Mouse (Mus musculus): Measurements from ENCODE around the gene Vps33a.

GRCm38 (mm10) chr5:123530056-123530455 is 42.8 kb downstream of the Vps33a start:
- TF ChIP-seq CTCF (IDR thresholded peaks at IDR 0.05; ENCODE audit: low read depth, low read length) = no peak
- no peak for TF ChIP-seq GATA1 (IDR thresholded peaks at IDR 0.05; ENCODE audit: borderline replicate concordance, low read length)
